Comparison of ENCODE assay signal across 10 mouse cellular contexts in the genomic region with DNA sequence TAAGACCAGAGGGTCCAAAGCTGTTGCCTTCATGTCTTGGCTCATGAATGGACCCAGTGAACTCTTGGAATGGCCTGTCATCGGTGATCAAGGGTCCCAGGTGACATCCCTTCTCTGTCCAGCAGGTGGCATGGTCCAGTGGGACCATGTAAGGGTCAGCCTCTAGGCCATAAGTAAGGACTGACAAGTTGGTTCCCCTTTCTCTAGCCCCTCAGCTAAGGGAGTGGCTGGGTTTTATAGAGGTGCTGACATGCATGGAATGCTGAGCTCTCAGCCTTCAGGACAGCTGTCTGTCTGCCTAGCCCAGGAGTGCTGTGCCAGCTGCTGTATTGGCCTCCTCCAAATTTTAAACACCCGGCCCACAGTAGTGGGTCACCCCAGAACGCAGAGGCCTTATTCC. TPM values are rescaled to one million over a fixed set of nuclear protein-coding genes. Genes with fewer than 3 reads are reported as not detected.
DNase-seq lines count a peak whose midpoint lies in the region; ATAC-seq lines count a peak whose summit lies in the region.
"Had no signal": no experiment of that assay in that cellular context is flagged by ENCODE, and none has a peak within 500 bp of the region (broad histone marks: within the 10 kb centered on the region; RNA-seq: fewer than 3 reads in every experiment).

No protein-coding gene starts in this region.

- H3K27me3 ChIP-seq in hindbrain, embryonic 11.5 days (ENCODE audit: control insufficient read depth, insufficient read depth, low read length) = no peaks in the 10 kb centered on the region
- H3K27me3 ChIP-seq in hindbrain, embryonic 12.5 days = peaks cover 18% of the 10 kb centered on the region
- no peaks in the 10 kb centered on the region for H3K27me3 ChIP-seq in limb, embryonic 11.5 days (ENCODE audit: control insufficient read depth, insufficient read depth, low read length)
- H3K27me3 ChIP-seq in splenic B cell, adult 2 months (ENCODE audit: control insufficient read depth, insufficient read depth, low read length, poor library complexity, severe bottlenecking) = no peaks in the 10 kb centered on the region

- peaks cover 6% of the 10 kb centered on the region; the same call in 1 of the 2 replicates for H3K4me1 ChIP-seq in hindbrain, embryonic 11.5 days (replicated peaks; ENCODE audit: control insufficient read depth, insufficient read depth, low read length)
- H3K4me1 ChIP-seq in hindbrain, embryonic 12.5 days = peaks cover 40% of the 10 kb centered on the region
- peaks cover 56% of the 10 kb centered on the region for H3K4me1 ChIP-seq in limb, embryonic 11.5 days (ENCODE audit: control insufficient read depth, insufficient read depth, low read length)

- no peaks in the 10 kb centered on the region for H3K36me3 ChIP-seq in hindbrain, embryonic 11.5 days (ENCODE audit: control insufficient read depth, insufficient read depth, low read length)
- H3K36me3 ChIP-seq in hindbrain, embryonic 12.5 days = no peaks in the 10 kb centered on the region
- H3K36me3 ChIP-seq in limb, embryonic 11.5 days (ENCODE audit: control insufficient read depth, insufficient read depth, low read length) = no peaks in the 10 kb centered on the region
- H3K36me3 ChIP-seq in splenic B cell, adult 2 months (ENCODE audit: control insufficient read depth, insufficient read depth, low read length, poor library complexity, severe bottlenecking) = no peaks in the 10 kb centered on the region
- H3K36me3 ChIP-seq: neural tube, embryonic 12.5 days had no signal

- no peak overlapping the region for H3K27ac ChIP-seq in hindbrain, embryonic 11.5 days (ENCODE audit: low read depth, low read length)
- H3K27ac ChIP-seq in hindbrain, embryonic 12.5 days = no peak overlapping the region
- no peak overlapping the region for H3K27ac ChIP-seq in limb, embryonic 11.5 days (replicated peaks; ENCODE audit: low read depth, low read length)
- H3K27ac ChIP-seq: neural tube, embryonic 12.5 days had no signal

- DNase-seq in hindbrain, embryonic 11.5 days (ENCODE audit: low spot score) = peak; percentile 56
- peak; percentile 64 for DNase-seq in A20 (ENCODE audit: low read depth, low spot score)
- DNase-seq in MN1 (ENCODE audit: low spot score) = peak; percentile 45
- DNase-seq in embryo, embryonic 11 days = peak; percentile 58
- peak; percentile 67 for DNase-seq in limb, embryonic 11.5 days (ENCODE audit: low spot score)
- peak; percentile 73 for DNase-seq in splenic B cell, adult 2 months (ENCODE audit: low read depth, low spot score)
- no peak for DNase-seq in left cerebral cortex, adult 9 months (ENCODE audit: low spot score in 2 of 2)

- 68% methylated on average over 3 of the region's 3 CpGs for WGBS in hindbrain, embryonic 11.5 days
- WGBS in hindbrain, embryonic 12.5 days = 65% methylated on average over 3 of the region's 3 CpGs
- 57% methylated on average over 3 of the region's 3 CpGs for WGBS in limb, embryonic 11.5 days

- no peak overlapping the region for H3K9ac ChIP-seq in hindbrain, embryonic 11.5 days (ENCODE audit: low read depth, low read length)
- H3K9ac ChIP-seq in hindbrain, embryonic 12.5 days = no peak overlapping the region
- no peak overlapping the region for H3K9ac ChIP-seq in limb, embryonic 11.5 days (ENCODE audit: low read length)
- H3K9ac ChIP-seq: neural tube, embryonic 12.5 days had no signal

- no peak overlapping the region for H3K4me2 ChIP-seq in hindbrain, embryonic 11.5 days (replicated peaks; ENCODE audit: low read depth, low read length)
- H3K4me2 ChIP-seq in hindbrain, embryonic 12.5 days (replicated peaks) = no peak overlapping the region
- H3K4me2 ChIP-seq in limb, embryonic 11.5 days (ENCODE audit: low read depth, severe bottlenecking) = no peak overlapping the region
- H3K4me2 ChIP-seq: neural tube, embryonic 12.5 days had no signal

- no peak for ATAC-seq in hindbrain, embryonic 11.5 days (ENCODE audit: low FRiP score)
- no peak for ATAC-seq in hindbrain, embryonic 12.5 days (ENCODE audit: low FRiP score)
- ATAC-seq in limb, embryonic 11.5 days (ENCODE audit: insufficient number of reproducible peaks, low FRiP score, low TSS enrichment, low read depth) = no peak

- H3K9me3 ChIP-seq in hindbrain, embryonic 11.5 days (ENCODE audit: control insufficient read depth, low read length) = no peaks in the 10 kb centered on the region
- H3K9me3 ChIP-seq in hindbrain, embryonic 12.5 days (replicated peaks) = no peaks in the 10 kb centered on the region
- no peaks in the 10 kb centered on the region for H3K9me3 ChIP-seq in limb, embryonic 11.5 days (ENCODE audit: control insufficient read depth, low read length)
- H3K9me3 ChIP-seq: neural tube, embryonic 12.5 days had no signal

- no peak overlapping the region for H3K4me3 ChIP-seq in hindbrain, embryonic 11.5 days (ENCODE audit: low read depth, low read length)
- no peak overlapping the region for H3K4me3 ChIP-seq in hindbrain, embryonic 12.5 days
- no peak overlapping the region for H3K4me3 ChIP-seq in limb, embryonic 11.5 days (ENCODE audit: low read depth, low read length)
- H3K4me3 ChIP-seq: erythroblast, embryonic 14.5 days; neural tube, embryonic 12.5 days had no signal

RNA-seq across cellular contexts. Expression of a gene that starts 3.5 kb away (rescaled TPM):
- polyA plus RNA-seq in hindbrain, embryonic 11.5 days (2014; fragmentation: Nextera tagmentation; extraction: Ambion mirVana) = 1.9 and 3.6 TPM in 2 replicates
- polyA plus RNA-seq in hindbrain, embryonic 12.5 days (2016; fragmentation: Nextera tagmentation; extraction: Ambion mirVana) = 2.6 and 5.2 TPM in 2 replicates
- polyA plus RNA-seq in limb, embryonic 11.5 days (2014; fragmentation: Nextera tagmentation; extraction: Ambion mirVana) = 5.7 and 6.2 TPM in 2 replicates
- polyA plus RNA-seq: erythroblast, embryonic 14.5 days had no signal

RNA-seq across cellular contexts. Expression of a gene that starts 3.7 kb away (rescaled TPM):
- polyA plus RNA-seq in hindbrain, embryonic 11.5 days (2014; fragmentation: Nextera tagmentation; extraction: Ambion mirVana) = 5.6 and 6.2 TPM in 2 replicates
- 6.1 and 9.0 TPM in 2 replicates for polyA plus RNA-seq in hindbrain, embryonic 12.5 days (2016; fragmentation: Nextera tagmentation; extraction: Ambion mirVana)
- polyA plus RNA-seq in limb, embryonic 11.5 days (2014; fragmentation: Nextera tagmentation; extraction: Ambion mirVana) = 9.4 and 10.2 TPM in 2 replicates
- polyA plus RNA-seq: erythroblast, embryonic 14.5 days had no signal

RNA-seq across cellular contexts. Expression of a gene that starts 47.7 kb away (rescaled TPM):
- polyA plus RNA-seq in hindbrain, embryonic 11.5 days (2014; fragmentation: Nextera tagmentation; extraction: Ambion mirVana) = 1.1 and 2.3 TPM in 2 replicates
- 3.5 and 4.1 TPM in 2 replicates for polyA plus RNA-seq in hindbrain, embryonic 12.5 days (2016; fragmentation: Nextera tagmentation; extraction: Ambion mirVana)
- polyA plus RNA-seq in limb, embryonic 11.5 days (2014; fragmentation: Nextera tagmentation; extraction: Ambion mirVana) = 0.72 and 1.3 TPM in 2 replicates

Comparison
In these comparisons a context has a peak if more than half of its experiments do, and no peak if none do; other contexts are left out.
1. DNase-seq: peak in hindbrain, embryonic 11.5 days (single experiment), A20 (single experiment), MN1 (single experiment), embryo, embryonic 11 days (single experiment), limb, embryonic 11.5 days (single experiment) and splenic B cell, adult 2 months (single experiment); none in left cerebral cortex, adult 9 months (0 of 2).